Mouse (Mus musculus) common myeloid progenitor, adult 5-6 weeks (primary cell): ENCODE results near the gene Ifnl2. TPM values are rescaled to one million over a fixed set of nuclear protein-coding genes. Genes with fewer than 3 reads are reported as not detected.

Experiments
- ATAC-seq: replicated peaks from 2 replicates; pipeline ENCODE4 v1.8.0; 2016; ENCODE audit warnings: low read depth, mild to moderate bottlenecking, moderate TSS enrichment, inconsistent platforms; ENCODE audit not compliant: poor library complexity, severe bottlenecking
- total RNA-seq: library from RNA; stranded (forward); fragments of 200-1000, 187-1606 nt; gene quantifications from 2 replicates; pipeline ENCODE4 v1.2.3, GENCODE M21; 2017

Ifnl2 gene
- total RNA-seq, 1 experiment from 2014 or later: not detected

DNA sequence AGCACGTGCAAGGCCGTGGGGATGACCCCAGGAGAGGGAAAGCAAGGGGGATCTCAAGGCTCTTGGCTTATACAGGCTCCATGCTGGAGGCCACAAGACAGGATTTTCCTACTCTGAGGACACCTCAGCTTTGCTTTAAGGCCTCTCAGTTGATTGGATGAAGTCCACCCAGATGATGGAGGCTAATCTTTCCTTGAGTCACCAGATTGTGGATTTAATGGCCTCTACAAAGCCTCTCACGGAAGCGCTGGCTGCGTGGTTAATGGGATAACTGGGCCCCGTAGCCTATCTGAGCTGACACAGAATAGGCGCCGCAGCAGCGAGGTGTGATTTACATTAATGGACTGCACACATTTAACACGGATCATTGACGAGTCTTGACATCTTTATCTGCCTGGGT is 14.8 kb downstream of the Ifnl2 start:
- no peak for ATAC-seq

DNA sequence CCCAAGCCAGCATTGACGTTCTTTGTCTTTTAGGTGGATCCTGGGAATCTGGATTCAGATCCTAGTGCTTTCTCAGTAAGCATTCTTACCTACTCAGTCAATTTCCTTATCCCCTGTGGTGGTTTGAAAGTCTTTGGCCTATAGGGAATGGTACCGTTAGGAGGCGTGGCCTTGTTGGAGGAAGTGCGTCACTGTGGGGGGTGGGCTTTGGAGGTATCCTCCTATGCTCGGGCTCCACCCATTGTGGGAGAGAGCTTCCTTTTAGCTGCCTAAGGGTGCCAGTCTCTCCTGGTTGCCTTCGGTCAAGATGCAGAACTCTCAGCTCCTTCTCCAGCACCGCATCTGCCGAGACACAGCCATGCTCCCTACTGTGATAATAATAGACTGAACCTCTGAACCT is 17.9 kb downstream of the Ifnl2 start:
- no peak for ATAC-seq

DNA sequence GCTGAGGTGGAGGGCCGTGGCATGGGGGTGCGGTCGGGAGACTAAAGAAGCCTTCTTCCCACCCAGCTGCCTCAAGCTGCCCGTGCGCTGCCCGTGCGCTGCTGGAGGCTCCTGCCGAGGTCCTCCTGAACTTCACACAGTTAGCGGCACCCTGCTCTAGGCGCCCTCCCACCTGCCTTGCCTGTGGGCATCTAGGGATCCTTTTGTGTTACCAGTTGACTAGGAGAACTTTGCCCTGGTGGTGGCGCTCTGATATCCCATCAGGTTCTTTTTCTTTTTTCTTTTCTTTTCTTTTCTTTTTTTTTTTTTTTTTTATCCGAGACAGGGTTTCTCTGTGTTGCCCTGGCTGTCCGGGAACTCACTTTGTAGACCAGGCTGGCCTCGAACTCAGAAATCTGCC is 19.4 kb downstream of the Ifnl2 start:
- 0 out of 2 replicates have a peak, but pooled peaks have one; percentile 18 for ATAC-seq

DNA sequence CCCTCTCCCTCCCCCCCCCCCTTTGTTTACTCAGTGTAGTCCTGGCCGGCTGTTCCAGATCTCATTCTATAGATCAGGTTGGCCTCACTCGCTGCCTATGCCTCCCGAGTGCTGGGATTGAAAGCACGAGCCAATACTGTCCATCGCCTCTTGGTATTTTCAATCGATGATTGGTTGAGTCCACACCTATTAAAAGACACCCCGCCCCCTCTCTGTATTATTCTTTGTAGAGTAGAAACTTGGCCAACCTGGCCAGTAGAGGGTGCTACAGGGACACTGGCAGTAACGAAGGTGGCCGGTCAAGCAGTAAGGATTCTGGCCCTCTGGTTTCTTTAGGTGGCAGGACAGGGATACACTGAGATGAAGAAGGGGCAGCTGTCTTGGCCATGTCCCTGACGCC is 19.8 kb downstream of the Ifnl2 start:
- ATAC-seq: peak; percentile 65

DNA sequence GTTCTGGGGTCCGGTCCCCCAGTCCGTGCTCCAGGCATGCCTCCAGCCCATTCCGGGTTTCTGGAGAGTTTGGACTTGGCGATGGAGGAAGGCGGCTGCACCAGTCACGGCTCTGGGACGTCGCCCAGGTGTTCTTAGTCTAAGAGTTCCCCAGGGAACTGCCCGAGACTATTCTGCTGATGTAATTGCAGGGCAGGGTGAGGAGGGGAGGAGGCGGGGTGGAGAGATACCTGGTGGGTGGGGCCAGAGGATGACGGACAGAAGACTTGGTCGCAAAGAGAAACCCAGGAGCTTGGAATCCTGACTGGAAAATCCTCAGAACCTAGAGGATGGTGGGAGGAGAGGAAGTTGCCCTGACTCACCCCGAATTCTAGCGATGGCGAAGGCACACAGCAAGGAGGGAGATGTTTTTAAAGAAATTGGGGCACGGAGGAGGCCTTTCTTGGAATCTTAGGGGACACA is 22.2 kb downstream of the Ifnl2 start:
- ATAC-seq: no peak

DNA sequence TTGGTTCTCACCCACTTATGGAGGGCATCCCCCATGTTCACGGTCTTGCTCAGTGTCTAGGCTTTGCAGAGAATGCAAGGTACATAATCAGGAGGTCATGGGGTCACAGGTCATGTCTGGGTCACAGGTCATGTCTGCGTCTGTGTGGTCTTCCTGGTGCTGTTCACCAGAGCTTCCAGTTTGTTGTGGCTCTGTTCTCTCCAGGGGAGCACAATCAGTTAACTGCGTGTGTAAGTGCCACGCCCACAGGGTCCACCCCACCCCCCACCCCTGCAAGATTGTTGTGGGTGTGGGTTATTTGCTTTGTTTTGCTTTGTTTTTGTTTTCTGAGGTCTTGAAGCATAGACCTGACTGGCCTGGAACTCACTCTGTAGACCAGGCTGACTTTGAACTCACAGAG is 26.1 kb downstream of the Ifnl2 start:
- no peak for ATAC-seq

DNA sequence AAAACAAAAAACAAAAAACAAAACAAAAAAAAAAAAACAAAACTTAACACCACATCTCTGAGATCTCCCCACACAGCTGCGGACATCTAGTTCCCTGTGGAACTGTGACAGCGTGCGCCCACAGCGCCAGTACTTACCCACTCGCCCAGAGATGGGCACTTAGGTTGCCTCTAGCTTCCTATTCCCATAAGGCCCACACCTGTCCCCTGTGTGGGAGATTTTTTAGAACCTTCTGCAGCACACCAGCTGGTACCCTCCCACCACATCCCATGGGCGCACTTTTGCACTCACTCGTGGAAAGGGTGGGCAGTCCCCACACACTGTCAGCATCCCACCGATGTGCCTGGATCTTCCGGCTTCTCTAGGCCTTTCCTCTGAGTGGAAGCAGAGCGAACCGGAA is 27.4 kb downstream of the Ifnl2 start:
- ATAC-seq: no peak

DNA sequence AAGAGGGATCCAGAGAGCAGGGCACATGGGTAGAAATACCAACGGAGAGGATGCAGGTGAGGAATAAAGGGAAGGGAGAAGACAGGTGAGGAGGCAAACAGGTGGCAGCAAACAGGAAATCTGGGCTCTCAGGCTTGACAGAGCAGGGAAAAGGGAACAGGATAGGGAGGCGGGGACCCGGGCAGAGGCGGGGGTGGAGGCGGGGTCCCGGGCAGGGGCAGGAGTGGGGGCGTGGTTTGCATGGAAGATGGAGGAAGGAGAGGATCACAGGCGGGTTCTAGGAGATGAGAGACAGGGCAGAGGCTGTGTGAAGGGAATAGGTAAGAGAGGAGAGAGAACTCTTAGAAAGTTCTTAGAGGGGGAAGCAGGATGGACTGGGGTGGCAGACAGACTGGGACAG is 31.4 kb downstream of the Ifnl2 start:
- peak; percentile 54; the same call in 1 of the 2 replicates for ATAC-seq

DNA sequence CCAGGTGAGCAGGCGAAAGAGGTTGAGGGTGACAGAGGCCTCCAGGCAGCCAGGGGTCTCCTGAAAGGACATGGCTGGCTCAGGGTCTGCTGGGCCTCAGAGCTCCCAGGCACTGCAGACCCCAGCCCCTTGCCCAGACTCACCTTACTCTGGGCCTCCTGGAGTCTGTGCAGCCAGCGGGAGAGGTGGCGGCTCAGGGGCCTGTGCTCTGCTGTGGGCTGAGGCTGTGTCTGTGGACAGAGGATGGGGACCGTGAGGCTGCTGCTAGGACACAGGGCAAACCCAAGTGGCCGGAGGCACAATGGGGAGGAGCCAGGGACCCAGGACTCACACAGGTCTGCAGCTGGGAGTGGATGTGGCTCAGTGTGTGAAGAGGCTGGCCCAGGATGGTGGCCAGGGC is 32.9 kb downstream of the Ifnl2 start:
- ATAC-seq: no peak

DNA sequence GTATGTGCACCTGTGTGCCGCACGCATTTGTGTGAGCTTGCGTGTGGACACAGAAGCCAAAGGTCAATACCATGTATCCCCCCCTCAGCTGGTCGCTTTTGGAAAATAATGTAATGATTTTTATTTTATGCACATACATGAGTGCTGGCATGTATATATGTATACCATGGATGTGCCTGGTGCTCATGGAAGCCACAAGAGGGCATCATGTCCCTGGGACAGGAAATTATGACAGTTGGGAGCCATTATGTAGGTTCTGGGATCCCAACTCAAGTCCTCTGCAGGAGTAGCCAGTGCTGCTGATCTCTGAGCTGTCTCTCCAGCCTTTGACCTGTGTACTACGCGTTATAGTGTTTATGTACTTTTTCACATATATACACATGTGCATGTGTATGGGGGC is 34.1 kb downstream of the Ifnl2 start:
- no peak for ATAC-seq

DNA sequence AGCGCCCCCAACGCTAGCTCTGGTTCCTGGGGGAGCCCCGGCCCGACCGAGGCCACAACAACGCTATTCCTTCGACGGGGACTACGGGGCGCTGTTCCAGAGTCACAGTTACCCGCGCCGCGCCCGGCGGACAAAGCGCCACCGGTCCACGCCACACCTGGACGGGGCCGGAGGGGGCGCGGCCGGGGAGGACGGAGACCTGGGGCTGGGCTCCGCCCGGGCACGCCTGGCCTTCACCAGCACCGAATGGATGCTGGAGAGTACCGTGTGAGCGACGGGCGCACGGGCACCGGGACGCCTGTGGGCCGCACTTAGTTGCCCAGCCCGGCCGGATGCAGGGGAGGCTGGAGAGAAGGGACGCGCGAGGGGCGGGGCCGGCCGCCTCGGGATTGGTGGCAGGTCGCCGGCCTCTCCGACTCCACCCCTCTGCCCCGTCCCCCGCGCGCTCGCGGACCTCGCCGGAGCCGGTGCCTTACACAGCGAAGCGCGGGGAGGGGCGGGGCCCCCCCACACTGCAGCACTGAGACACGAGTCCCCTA is 43.0 kb downstream of the Ifnl2 start:
- ATAC-seq: peak; percentile 55

DNA sequence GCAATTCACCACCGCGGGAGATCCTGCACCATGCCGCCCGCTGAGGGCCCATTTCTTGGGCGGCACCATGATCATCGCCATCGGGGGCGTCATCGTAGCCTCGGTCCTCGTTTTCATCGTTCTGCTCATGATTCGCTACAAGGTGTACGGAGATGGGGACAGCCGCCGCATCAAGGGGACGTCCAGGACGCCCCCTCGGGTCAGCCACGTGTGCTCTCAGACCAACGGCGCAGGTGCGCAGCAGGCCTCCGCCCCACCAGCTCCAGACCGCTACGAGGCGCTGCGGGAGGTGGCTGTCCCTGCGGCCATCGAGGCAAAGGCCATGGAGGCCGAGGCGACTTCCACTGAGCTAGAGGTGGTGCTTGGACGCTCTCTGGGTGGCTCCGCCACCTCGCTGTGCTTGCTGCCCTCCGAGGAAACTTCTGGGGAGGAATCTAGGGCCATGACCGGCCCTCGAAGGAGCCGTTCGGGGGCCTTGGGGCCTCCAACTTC is 43.5 kb downstream of the Ifnl2 start:
- ATAC-seq: no peak

DNA sequence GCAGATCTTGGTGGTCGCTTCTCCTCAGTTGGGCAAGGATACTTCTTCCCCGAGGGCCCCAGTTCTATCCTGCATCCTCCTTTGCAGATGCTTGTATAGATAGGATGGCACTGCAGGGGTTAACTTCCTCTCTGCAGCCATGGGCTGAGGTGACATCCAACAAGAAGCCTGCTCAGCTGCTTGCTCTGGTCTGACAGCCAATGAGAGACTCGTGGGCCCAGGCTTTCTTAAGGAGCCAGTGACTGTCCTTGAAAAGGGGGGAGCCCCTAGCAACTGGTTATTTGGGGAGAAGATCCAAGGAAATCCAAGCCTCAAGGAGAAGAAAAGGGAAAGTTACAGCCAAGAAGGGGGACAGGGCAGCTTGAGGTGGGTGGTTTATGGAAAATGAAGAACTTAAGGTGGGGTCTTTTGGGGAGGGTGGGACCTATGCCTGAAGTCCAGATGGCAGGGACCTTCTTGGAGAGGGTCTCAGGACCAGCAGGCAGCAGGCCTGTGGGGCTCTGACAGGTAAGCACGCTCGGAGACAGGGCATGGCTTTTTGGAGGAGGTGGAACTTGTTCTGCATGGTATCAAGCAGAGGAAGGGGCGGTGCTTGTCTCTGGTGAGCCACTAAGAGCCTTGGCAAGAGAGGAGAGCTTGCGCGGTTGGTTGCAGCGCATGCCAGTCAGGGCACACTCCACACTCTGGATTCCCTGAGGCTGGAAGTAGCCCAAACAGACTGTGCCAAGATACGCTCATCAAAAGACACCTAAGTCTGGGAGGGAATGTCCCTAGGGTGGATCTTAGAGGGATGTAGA is 45.6 kb downstream of the Ifnl2 start:
- peak; percentile 86 for ATAC-seq

DNA sequence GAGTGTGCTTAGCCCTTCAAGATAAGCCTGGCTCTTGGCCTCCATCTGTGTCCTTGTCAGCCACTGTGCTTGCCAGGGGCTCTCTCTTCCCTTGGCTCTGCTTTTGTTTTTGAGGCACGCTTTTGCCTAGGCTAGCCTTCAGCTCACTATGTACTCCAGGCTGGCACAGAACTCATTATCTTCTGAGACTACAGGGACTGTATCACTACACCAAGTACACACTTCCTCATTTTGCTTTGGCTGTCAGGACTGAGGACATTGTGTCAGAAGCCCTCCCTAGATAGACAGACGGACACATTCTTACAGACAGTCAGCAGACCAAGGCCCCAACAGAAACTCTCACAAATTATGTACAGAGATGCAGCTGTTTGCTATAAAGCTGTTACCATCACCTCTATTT is 47.5 kb downstream of the Ifnl2 start:
- ATAC-seq: 0 out of 2 replicates have a peak, but pooled peaks have one; percentile 30

DNA sequence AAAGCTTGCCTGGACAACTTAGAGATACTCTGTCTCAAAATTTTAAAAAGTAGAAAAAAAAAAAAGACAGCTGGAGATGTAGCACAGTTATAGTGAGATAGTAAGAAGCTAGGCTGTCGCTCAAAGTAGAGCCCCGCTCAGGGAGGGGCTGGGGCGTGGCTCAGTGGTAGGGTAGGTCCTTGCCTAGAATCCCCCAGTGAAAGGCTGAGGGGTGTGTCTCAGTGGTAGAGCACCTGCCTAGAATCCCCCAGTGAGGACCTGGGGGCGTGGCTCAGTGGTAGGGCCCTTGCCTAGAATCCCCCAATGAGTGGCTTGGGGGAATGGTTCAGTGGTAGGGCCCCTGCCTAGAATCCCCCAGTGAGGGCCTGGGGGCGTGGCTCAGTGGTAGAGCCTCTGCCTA is 49.9 kb downstream of the Ifnl2 start:
- ATAC-seq: no peak

Other genes with a start within 250 kb of the Ifnl2 start
- gene Eid2, start 242.6 kb downstream of the Ifnl2 start, total RNA-seq: 0.87 and 2.7 TPM in 2 replicates
- 1.9 and 4.7 TPM in 2 replicates for gene Eid2b, start 232.7 kb downstream of the Ifnl2 start, total RNA-seq
- gene Selenov, start 219.3 kb downstream of the Ifnl2 start, total RNA-seq: not detected in 2 replicates
- not detected in 2 replicates for gene Dll3, start 208.2 kb downstream of the Ifnl2 start, total RNA-seq
- gene Timm50, start 198.4 kb downstream of the Ifnl2 start, total RNA-seq: 49.6 and 63.8 TPM in 2 replicates
- gene Supt5, start 171.7 kb downstream of the Ifnl2 start, total RNA-seq: 63.4 and 68.1 TPM in 2 replicates
- 960 and 1,032 TPM in 2 replicates for gene Rps16, start 159.8 kb downstream of the Ifnl2 start, total RNA-seq
- gene Plekhg2, start 137.9 kb downstream of the Ifnl2 start, total RNA-seq: 2.1 and 3.9 TPM in 2 replicates
- gene Zfp36, start 130.2 kb downstream of the Ifnl2 start, total RNA-seq: 82.7 and 90.0 TPM in 2 replicates
- gene Med29, start 117.7 kb downstream of the Ifnl2 start, total RNA-seq: 16.6 and 21.3 TPM in 2 replicates
- gene Paf1, start 117.5 kb downstream of the Ifnl2 start, total RNA-seq: 149 and 190 TPM in 2 replicates
- gene Gmfg, start 73.0 kb downstream of the Ifnl2 start, total RNA-seq: 583 and 663 TPM in 2 replicates
- 2.1 and 2.9 TPM in 2 replicates for gene Lrfn1, start 58.5 kb downstream of the Ifnl2 start, total RNA-seq
- not detected in 2 replicates for gene Ifnl3, start 12.4 kb upstream of the Ifnl2 start, total RNA-seq
- gene Sycn, start 30.4 kb upstream of the Ifnl2 start, total RNA-seq: not detected in 2 replicates
- 0.09 TPM in 1 of 2 replicates, not detected in the other for gene Nccrp1, start 36.8 kb upstream of the Ifnl2 start, total RNA-seq
- 4.6 and 5.4 TPM in 2 replicates for gene Samd4b, start 87.7 kb upstream of the Ifnl2 start, total RNA-seq
- 5.9 and 7.5 TPM in 2 replicates for gene Pak4, start 87.7 kb upstream of the Ifnl2 start, total RNA-seq
- not detected in 2 replicates for gene Acp7, start 120.9 kb upstream of the Ifnl2 start, total RNA-seq
- not detected in 2 replicates for gene Fbxo27, start 182.4 kb upstream of the Ifnl2 start, total RNA-seq
- 2.1 and 4.1 TPM in 2 replicates for gene Fbxo17, start 206.3 kb upstream of the Ifnl2 start, total RNA-seq
- gene Mrps12, start 231.4 kb upstream of the Ifnl2 start, total RNA-seq: 37.4 and 42.2 TPM in 2 replicates
- gene Sars2, start 231.5 kb upstream of the Ifnl2 start, total RNA-seq: 8.7 and 14.2 TPM in 2 replicates
- gene Ccer2, start 245.7 kb upstream of the Ifnl2 start, total RNA-seq: not detected in 2 replicates